Mouse (Mus musculus): ENCODE measurements at regions not wholly inside any gene's neighbourhood (a gene's known extent, or its start where the extent isn't known, plus 50 kb on each side); places are given as distances from the start of the nearest gene placed in this dataset.

- no peak overlapping the region for H3K9ac ChIP-seq (ENCODE audit: control insufficient read depth, low read depth, low read length, poor library complexity, severe bottlenecking)
- no peaks in the 10 kb centered on the region for H3K27me3 ChIP-seq (ENCODE audit: control insufficient read depth in 1 of 2, insufficient read depth in 2 of 2, low read length in 2 of 2)
- no peaks in the 10 kb centered on the region for H3K79me2 ChIP-seq (ENCODE audit: control insufficient read depth, insufficient read depth, low read length, poor library complexity)
- no peak for TF ChIP-seq MAZ (IDR thresholded peaks at IDR 0.05; ENCODE audit: low read depth, low read length)
- TF ChIP-seq BHLHE40 (IDR thresholded peaks at IDR 0.05; ENCODE audit: borderline replicate concordance, low read depth, low read length): no peak
- no peak for TF ChIP-seq MYC (IDR thresholded peaks at IDR 0.05; ENCODE audit: low read depth, low read length)
- TF ChIP-seq ZMIZ1 (IDR thresholded peaks at IDR 0.05; ENCODE audit: low read depth, low read length): no peak
- H3K36me3 ChIP-seq (ENCODE audit: control insufficient read depth in 1 of 2, insufficient read depth in 2 of 2, low read length in 2 of 2): no peaks in the 10 kb centered on the region
- no peak overlapping the region for H3K4me3 ChIP-seq (ENCODE audit: control insufficient read depth in 1 of 2, insufficient read depth in 1 of 2, low read depth in 2 of 2, low read length in 2 of 2)
- no peaks in the 10 kb centered on the region for H3K9me3 ChIP-seq (replicated peaks; ENCODE audit: insufficient read depth, low read length)
- DNase-seq (ENCODE audit: low read depth, low spot score): no peak
- no peak overlapping the region for H3K27ac ChIP-seq (ENCODE audit: control insufficient read depth, low read depth, low read length)
- H3K4me1 ChIP-seq (ENCODE audit: control insufficient read depth in 1 of 2, insufficient read depth in 2 of 2, low read length in 2 of 2): no peaks in the 10 kb centered on the region
These were observed 316.8 kb upstream of the Ube2e3 start for GRCm38 (mm10) chr2:78551085-78551484.

DNA sequence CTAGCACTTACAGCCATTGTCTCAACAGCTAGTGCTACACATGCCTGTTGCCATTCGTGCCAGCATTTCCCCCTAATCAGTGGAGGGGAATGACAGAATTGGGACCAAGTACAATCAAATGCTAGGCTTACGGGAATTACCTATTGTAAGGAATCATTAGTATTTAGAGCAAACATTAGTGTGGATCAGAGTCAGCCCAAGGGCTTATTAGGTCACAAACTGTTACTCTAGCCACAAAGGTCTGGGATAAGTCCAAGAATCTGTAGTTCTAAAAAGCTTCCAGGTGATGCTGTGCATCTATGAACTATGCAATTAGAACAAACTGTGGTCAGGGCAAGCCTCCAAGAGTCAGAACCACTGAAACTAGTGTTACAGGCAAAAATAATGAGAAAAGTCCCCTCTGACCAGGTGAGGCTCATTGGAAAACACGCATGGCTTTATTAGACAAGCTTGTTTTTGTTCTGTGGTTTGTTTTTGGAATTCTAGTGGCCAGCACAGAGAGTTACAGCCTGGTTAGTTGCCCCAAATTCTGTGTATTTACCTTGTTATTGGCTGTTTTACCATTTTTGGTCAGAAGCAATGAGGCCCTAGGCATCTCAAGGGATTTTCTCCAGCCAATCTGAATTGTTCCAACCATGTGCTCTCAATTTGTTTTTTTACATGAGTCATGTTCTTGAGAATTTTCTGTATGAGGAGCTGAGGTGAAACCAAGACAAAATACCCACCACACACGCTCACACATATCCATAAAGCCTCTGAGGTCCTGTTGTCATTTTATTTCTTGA lies 319.0 kb upstream of the Ube2e3 start:
- Histone ChIP-seq H3K36me3 (ENCODE audit: control insufficient read depth in 1 of 2, insufficient read depth in 2 of 2, low read length in 2 of 2) (no peaks in the 10 kb centered on the region), H3K27me3 (ENCODE audit: control insufficient read depth in 1 of 2, insufficient read depth in 2 of 2, low read length in 2 of 2) (no peaks in the 10 kb centered on the region), H3K9me3 (replicated peaks; ENCODE audit: insufficient read depth, low read length) (no peaks in the 10 kb centered on the region), H3K9ac (ENCODE audit: control insufficient read depth, low read depth, low read length, poor library complexity, severe bottlenecking) (no peak overlapping the region), H3K27ac (ENCODE audit: control insufficient read depth, low read depth, low read length) (no peak overlapping the region), H3K79me2 (ENCODE audit: control insufficient read depth, insufficient read depth, low read length, poor library complexity) (no peaks in the 10 kb centered on the region), H3K4me1 (ENCODE audit: control insufficient read depth in 1 of 2, insufficient read depth in 2 of 2, low read length in 2 of 2) (no peaks in the 10 kb centered on the region), H3K4me3 (ENCODE audit: control insufficient read depth in 1 of 2, insufficient read depth in 1 of 2, low read depth in 2 of 2, low read length in 2 of 2) (no peak overlapping the region)
- DNase-seq (ENCODE audit: low read depth, low spot score): no peak
- no peak for TF ChIP-seq TBP (IDR thresholded peaks at IDR 0.05; ENCODE audit: low read depth, low read length)
- TF ChIP-seq MYC (IDR thresholded peaks at IDR 0.05; ENCODE audit: low read depth, low read length): no peak
- no peak for TF ChIP-seq KAT2A (conservative IDR thresholded peaks at IDR 0.05; ENCODE audit: low read depth, low read length)
- TF ChIP-seq POLR2AphosphoS5 (IDR thresholded peaks at IDR 0.05; ENCODE audit: borderline replicate concordance, low read depth, low read length): no peak
- no peak for TF ChIP-seq CHD2 (IDR thresholded peaks at IDR 0.05; ENCODE audit: low read length)
- TF ChIP-seq NRF1 (IDR thresholded peaks at IDR 0.05; ENCODE audit: insufficient read depth, low read depth, low read length, poor library complexity, severe bottlenecking): no peak
- no peak for TF ChIP-seq ETS1 (IDR thresholded peaks at IDR 0.05; ENCODE audit: low read depth, low read length)
- TF ChIP-seq ZKSCAN1 (IDR thresholded peaks at IDR 0.05; ENCODE audit: low read depth, low read length): no peak
- TF ChIP-seq POLR2AphosphoS2 (IDR thresholded peaks at IDR 0.05; ENCODE audit: low read length): no peak
- TF ChIP-seq SMC3 (IDR thresholded peaks at IDR 0.05; ENCODE audit: low read depth, low read length): no peak
- no peak for TF ChIP-seq RAD21 (IDR thresholded peaks at IDR 0.05; ENCODE audit: low read depth, low read length)
- TF ChIP-seq ZNF384 (IDR thresholded peaks at IDR 0.05; ENCODE audit: low read depth, low read length): no peak
- no peak for TF ChIP-seq ELF1 (IDR thresholded peaks at IDR 0.05; ENCODE audit: low read depth, low read length)
- TF ChIP-seq UBTF (IDR thresholded peaks at IDR 0.05; ENCODE audit: borderline replicate concordance, insufficient read depth, low read depth, low read length): no peak
- TF ChIP-seq BHLHE40 (IDR thresholded peaks at IDR 0.05; ENCODE audit: borderline replicate concordance, low read depth, low read length): no peak
- TF ChIP-seq JUND (IDR thresholded peaks at IDR 0.05; ENCODE audit: low read depth, low read length): no peak
- TF ChIP-seq USF1 (IDR thresholded peaks at IDR 0.05; ENCODE audit: low read depth, low read length): no peak
- no peak for TF ChIP-seq MEF2A (IDR thresholded peaks at IDR 0.05; ENCODE audit: extremely low read depth, insufficient replicate concordance, low read depth, low read length, poor library complexity, severe bottlenecking)
- no peak for TF ChIP-seq MXI1 (IDR thresholded peaks at IDR 0.05; ENCODE audit: low read depth, low read length)
